Mouse (Mus musculus) CD4-positive, CD25-positive, alpha-beta regulatory T cell, adult 4 months (primary cell): ENCODE measurements around the gene Tmem30a. TPM values are rescaled to one million over a fixed set of nuclear protein-coding genes. Genes with fewer than 3 reads are reported as not detected.

ENCODE experiments used
- ATAC-seq: one replicate; pipeline ENCODE4 v1.8.0; 2017
- polyA plus RNA-seq, 2 experiments: library from polyadenylated mRNA; unstranded; fragments of 100-300 nt; shearing (Covaris generic); gene quantifications; one replicate each; pipeline ENCODE4 v1.2.1; 2017

Gene Tmem30a
- 10 to 100 TPM; 34.2 to 49.1 TPM for polyA plus RNA-seq

- peak; percentile 69 for ATAC-seq
Measured at GRCm38 (mm10) chr9:79792841-79793835, at the start of gene Tmem30a. Gene Tmem30a, minus strand, starts transcription at chr9:79793507.

DNA sequence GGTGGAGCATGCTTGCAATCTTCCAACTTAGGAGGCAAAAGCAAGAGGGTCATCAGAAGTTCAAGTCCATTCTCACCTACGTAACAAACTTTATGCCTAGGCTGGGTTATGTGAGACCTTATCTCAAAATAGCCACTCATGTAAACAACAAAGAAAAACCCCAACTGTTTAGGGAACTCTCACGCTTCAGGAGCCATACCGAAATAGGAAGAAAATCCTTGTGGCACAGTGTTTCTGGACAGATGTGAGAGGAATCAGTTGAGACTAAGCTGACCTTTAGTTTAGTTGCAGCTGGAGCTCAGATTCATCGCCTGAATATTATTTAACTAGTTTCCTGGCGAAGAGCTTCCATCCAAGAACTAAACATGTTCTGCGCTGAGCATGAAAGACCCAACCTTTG, 49.3 kb upstream of the Tmem30a start:
- ATAC-seq = no peak

GRCm38 (mm10) chr9:79842028-79842427, 48.7 kb upstream of the Tmem30a start:
- ATAC-seq = no peak

- ATAC-seq = no peak
Measured at GRCm38 (mm10) chr9:79831294-79831693, 38.0 kb upstream of the Tmem30a start.

GRCm38 (mm10) chr9:79830874-79831273, 37.6 kb upstream of the Tmem30a start:
- ATAC-seq = no peak

- ATAC-seq = no peak
Measured at GRCm38 (mm10) chr9:79829842-79830800, 36.8 kb upstream of the Tmem30a start.

DNA sequence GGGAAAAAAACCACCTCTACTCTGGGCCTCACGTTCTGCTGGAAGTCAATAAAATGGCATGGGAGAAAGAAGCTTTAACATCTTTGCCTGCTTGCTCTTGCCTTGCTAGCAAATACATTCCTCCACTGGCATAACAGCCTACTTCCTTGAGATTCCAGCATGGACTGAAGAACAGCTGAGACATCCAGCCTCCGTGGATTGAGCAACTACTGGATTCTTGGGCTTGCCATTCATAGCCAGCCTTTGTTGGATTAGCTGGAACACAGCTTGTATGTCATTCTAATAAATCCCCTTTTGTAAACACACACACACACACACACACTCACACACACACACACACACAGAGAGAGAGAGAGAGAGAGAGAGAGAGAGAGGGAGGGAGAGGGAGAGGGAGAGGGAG, 33.8 kb upstream of the Tmem30a start:
- no peak for ATAC-seq

GRCm38 (mm10) chr9:79825526-79825925, 32.2 kb upstream of the Tmem30a start:
- no peak for ATAC-seq

DNA sequence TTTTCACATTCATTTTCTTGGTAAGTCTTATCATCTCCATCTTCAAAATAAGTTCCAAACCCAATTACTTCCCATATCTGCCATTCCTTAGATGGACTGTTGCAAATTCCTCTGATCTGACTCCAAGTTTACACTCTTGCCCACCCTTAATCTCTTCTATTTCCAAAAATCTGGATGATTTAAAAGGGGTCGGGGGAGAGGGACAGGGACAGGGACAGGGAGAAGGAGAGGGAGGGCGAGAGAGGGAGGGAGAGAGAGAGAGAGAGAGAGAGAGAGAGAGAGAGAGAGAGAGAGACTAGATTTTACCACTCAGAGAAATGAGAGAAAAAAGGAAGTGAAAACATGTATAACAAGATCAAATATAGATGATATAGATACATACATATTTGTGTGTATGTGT, 30.5 kb upstream of the Tmem30a start:
- no peak for ATAC-seq

GRCm38 (mm10) chr9:79823438-79823837, 30.1 kb upstream of the Tmem30a start:
- no peak for ATAC-seq

GRCm38 (mm10) chr9:79816464-79816863, 23.2 kb upstream of the Tmem30a start:
- peak; percentile 7 for ATAC-seq

DNA sequence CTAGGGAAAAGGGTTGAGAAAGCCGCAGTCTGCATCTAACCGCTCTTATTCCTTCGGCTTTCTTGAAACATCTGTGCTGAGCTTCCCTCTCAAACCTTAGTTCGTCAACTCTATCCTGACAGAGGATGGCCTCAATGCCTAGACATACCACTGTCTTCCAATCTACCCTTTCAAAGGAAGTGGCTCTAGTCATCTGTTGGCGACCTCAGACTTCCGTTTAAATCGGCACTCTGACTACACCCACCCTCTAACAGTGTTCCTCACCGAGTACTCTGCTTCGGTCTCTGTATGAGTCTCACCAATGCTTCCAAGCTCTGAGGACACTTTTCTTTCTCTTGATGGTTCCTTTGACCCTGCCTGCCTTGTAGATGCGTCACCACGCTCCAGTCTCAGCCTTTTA, 22.7 kb upstream of the Tmem30a start:
- ATAC-seq = peak; percentile 93

GRCm38 (mm10) chr9:79814592-79814991, 21.3 kb upstream of the Tmem30a start:
- no peak for ATAC-seq

DNA sequence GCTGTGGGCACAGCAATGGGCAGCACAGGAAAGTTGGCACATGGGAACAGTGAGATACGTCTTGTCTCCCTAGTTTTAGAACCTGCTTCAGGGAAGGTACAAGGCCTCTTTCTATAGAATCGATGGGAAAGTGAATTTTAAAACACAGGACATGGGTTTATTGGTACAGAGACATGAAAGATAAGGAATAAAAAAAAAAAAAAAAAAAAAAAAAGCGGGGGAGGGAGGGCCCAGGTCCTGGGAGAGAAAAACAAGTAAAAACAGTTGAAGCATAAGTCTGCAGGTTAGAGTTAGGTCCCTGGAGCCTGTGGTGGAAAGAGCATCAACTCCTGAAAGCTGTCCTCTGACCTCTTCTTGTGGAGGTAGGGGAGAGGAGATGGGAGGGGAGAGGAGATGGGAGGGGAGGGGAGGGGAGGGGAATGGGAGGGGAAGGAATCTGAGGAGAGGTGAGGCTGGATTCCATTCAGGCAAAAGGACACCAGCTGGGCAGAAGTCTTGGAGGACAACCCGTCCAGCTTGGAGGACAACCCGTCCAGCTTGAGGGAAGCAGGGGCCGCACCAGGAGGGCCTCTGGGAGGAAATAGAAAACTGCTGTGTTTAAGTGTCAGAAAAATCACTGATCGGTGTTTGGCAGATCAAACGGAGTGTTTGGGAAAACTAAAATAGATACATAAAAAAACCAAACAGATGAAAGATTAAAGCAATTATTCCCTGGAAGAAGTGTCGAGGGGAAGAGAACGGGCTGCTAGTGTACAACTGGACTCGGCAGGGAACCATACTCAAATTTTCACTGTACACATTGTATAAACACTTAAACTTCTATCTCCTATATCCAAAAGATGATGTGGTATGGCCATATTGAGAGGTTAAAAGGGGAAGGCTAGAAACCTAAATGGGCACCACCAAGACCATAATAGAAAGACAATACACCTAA, 17.9 kb upstream of the Tmem30a start:
- ATAC-seq = no peak

DNA sequence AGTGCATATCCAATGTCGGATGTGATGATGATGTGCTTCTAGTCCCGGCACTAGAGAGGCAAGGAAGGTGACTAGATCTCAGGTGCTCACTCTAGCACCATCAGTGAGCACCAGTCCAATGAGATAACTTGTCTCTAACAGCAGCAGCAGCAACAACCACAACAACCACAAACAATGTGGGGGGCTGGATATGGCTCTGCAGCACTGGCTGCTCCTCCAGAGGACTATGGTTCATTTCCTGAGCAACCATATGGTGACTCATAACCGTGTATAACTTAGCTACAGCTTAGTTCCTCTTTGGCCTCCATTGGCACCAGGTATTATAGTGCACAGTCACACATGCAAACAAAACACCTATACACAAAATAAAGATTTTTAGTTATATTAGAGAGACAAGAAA, 17.2 kb upstream of the Tmem30a start:
- peak; percentile 48 for ATAC-seq

DNA sequence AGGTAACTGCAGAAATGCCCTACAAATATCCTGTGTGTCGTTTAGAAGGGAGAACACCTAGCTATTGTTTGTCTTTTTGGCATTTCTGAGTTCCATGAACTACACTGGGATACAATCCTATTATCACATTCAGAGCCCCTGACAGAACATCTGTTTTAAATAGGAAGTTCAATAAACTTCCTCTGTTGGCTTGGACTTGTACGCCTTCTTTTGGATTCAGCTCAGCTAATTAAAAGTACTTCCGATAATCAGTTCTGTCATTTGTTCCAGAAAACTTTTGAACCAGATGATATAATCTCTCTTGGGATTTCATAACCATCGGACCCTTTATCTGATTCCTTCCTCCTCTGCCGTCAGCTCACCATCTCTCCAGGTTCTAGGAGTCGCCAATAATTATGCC, 16.1 kb upstream of the Tmem30a start:
- no peak for ATAC-seq

DNA sequence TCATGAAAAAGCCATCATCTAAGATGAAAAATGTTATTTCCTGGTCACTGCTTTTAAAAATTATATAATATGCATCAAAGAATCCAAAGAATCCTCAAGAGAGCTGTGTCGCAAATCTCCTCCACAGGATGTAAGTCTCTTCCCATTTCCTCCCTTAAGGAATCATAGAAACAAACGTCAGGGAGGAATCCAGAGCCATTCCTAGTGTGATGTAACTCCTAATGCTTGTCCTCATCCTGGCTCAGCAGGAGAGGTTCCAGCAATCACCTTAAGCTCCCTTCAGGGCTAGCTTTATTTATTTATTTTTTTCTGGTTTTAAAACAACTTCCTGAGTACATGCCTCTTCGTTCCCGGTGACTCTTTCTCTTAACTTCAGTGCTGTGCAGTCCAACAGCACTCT, 13.9 kb upstream of the Tmem30a start:
- no peak for ATAC-seq

DNA sequence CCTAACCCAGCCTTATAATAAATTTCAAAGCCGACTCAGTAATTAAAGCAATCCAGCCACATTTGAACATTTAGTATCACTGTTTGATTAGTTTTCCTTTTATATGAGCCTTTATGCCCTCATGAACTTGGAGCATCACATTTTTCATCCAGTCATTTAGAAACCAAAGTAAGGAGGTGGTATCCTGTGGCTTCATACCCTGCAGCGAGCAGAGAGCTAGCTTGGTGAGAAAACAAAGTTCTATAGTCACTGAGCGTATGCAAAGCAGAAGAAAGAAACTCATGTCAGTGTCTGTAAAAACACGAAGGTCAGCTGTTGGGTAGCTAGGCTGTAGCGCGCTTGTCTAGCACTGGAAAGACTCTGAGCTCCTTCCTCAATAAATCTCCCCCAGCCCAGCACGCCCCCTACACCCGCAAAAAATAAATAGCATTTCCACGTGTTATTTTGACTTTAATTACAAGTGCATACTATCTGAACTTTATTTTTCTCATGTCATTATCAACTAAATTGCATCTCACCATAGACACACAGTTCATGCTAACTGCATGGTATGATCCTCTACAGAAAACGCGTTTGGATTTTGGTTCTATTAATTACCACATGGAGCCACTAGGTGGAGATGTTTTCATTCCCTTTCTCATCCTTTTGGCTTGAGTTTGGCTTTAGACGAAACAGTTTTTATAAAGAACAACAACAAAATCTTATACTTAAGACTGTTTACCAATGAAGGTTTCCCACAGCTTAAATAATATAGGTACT, 13.2 kb upstream of the Tmem30a start:
- peak; percentile 71 for ATAC-seq

DNA sequence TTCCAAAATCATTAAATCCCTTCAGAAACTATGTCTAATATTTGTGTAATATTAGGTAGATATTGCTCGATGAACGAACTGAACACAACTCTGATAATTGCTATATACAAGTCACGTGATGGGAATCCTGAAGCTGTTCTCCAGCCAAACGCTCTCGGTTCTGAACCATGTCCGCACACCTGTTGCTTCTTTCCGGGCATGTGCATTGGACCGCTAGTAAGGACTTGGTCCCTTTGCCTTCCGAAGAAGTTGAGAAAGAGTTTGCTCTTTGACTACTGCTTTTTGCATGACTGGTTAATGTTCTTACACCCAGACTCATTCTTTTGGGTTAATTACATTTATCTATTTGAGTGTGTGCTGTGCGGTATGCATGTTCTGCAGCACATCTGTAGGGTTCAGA, 12.1 kb upstream of the Tmem30a start:
- ATAC-seq = no peak

DNA sequence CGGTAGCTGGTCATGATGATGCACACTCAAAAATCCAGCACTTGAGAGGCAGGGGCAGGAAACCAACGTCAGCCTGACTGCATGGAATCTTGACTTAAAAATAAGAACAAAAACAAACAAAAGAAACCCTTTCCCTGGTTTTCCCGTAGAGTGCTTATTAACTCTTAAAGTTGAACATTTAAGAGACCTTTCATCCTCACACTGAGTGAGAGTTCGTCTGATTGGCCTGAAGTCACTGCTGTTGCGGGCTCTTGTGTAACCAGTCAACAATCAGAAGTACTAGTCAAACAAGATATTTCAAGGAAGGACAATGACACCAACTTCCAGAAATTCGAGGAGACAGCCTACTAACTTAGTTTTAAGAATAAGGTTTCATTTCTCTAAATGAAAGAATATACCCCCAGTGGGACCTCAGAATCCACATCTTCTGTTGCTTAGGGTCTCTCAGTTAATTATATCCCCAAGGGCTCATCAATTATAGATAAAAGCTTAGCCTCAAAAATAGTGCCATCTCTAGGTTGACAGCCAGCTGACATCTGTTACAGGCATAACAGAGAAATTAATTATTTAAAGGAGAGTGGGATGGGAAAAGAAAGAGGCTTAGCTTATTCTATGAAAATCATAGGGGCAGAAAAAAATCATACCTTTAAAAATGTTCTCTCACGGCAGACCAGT, 3.3 kb upstream of the Tmem30a start:
- no peak for ATAC-seq

- ATAC-seq = peak; percentile 63
Measured at GRCm38 (mm10) chr9:79795076-79795475, 1.8 kb upstream of the Tmem30a start.
